Mouse (Mus musculus): ENCODE measurements at regions not wholly inside any gene's neighbourhood (a gene's known extent, or its start where the extent isn't known, plus 50 kb on each side); places are given as distances from the start of the nearest gene placed in this dataset.

DNA sequence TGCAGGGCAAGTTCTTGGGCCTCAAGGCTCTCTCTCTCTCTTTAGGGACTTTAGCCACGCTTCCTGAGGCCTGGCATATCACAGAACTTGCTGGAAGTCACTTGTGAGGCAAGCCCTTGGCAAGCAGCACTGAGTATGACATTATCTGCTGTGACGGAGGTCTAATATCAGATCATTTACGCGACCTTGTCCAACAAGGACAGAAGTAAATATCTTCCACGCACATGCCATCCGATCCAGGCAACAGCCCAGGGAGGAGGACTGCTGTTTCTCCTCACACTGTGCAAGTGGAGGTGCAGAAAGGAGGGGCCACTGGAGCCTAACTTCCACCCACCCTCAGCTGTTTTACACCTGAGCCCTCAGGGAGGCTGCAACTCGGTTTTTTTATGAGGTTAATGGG is 156.8 kb upstream of the Jun start:
- H3K4me3 ChIP-seq (ENCODE audit: control insufficient read depth in 1 of 2, insufficient read depth in 1 of 2, low read depth in 1 of 2, low read length in 2 of 2): no peak overlapping the region
- no peak for ATAC-seq (ENCODE audit: insufficient number of reproducible peaks, insufficient read depth, low FRiP score, low read depth)
- no peak overlapping the region for H3K4me2 ChIP-seq (ENCODE audit: low read length)
- WGBS: 24% methylated on average over 7 of the region's 7 CpGs
- H3K4me1 ChIP-seq (ENCODE audit: control insufficient read depth in 2 of 2, insufficient read depth in 2 of 2, low read length in 2 of 2): peaks cover 11 to 13% of the 10 kb centered on the region in 2 experiments; a peak in 3 of 4 replicates
- H3K36me3 ChIP-seq (ENCODE audit: control insufficient read depth, insufficient read depth, low read length): no peaks in the 10 kb centered on the region
- H3K9ac ChIP-seq (ENCODE audit: low read length): no peak overlapping the region
- peaks cover 4% of the 10 kb centered on the region; the same call in 1 of the 2 replicates for H3K9me3 ChIP-seq (ENCODE audit: control insufficient read depth, low read length)
- H3K27ac ChIP-seq (replicated peaks in 1 of 2; ENCODE audit: control insufficient read depth in 1 of 2, insufficient read depth in 1 of 2, low read depth in 2 of 2, low read length in 2 of 2): no peak overlapping the region
- no peaks in the 10 kb centered on the region for H3K27me3 ChIP-seq (ENCODE audit: control insufficient read depth, insufficient read depth, low read length)

DNA sequence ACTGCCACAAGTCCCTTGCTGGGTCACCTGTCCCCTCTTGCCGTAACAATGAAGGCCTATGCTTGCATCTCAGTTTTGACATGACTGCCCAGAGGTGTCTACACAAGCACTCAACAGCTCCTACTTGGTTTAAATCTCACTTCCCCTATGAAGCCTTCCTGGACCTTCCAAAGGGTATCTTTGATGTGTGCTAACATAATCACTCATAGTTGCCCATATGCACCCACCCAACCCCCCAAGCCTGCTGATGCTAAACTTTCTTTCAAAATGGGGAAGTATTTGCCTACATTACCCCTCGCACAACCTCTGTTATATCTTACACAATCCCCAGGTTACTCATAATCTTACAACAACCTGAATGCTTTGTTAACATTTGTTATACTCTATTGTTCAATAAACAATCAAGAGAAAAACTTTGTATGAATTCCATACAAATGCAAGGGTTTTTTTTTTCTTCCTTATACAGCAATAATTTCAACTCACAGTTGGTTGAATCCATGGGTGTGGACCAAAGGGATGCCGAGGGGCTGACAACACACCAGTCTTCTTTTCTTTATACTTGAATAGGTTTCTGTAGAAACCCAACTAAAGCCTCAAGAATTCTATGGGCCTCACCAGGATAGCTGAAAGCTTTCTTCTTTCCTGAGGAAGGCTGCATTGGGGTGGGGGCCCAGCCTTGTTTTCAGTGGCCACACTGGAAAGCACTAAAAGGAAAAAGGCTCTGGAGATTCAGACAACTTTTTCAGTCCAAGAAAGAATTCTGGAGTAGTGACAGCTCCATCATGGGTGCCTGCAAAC is 157.5 kb upstream of the Jun start:
- Histone ChIP-seq H3K9ac (ENCODE audit: low read length) (no peak overlapping the region), H3K36me3 (ENCODE audit: control insufficient read depth, insufficient read depth, low read length) (no peaks in the 10 kb centered on the region), H3K4me1 (ENCODE audit: control insufficient read depth in 2 of 2, insufficient read depth in 2 of 2, low read length in 2 of 2) (peaks cover 11 to 13% of the 10 kb centered on the region in 2 experiments; a peak in 3 of 4 replicates), H3K9me3 (ENCODE audit: control insufficient read depth, low read length) (peaks cover 4% of the 10 kb centered on the region; the same call in 1 of the 2 replicates), H3K27ac (replicated peaks in 1 of 2; ENCODE audit: control insufficient read depth in 1 of 2, insufficient read depth in 1 of 2, low read depth in 2 of 2, low read length in 2 of 2) (no peak overlapping the region), H3K4me2 (ENCODE audit: low read length) (no peak overlapping the region), H3K27me3 (ENCODE audit: control insufficient read depth, insufficient read depth, low read length) (no peaks in the 10 kb centered on the region), H3K4me3 (ENCODE audit: control insufficient read depth in 1 of 2, insufficient read depth in 1 of 2, low read depth in 1 of 2, low read length in 2 of 2) (no peak overlapping the region)
- ATAC-seq (ENCODE audit: insufficient number of reproducible peaks, insufficient read depth, low FRiP score, low read depth): no peak
- WGBS: 79% methylated on average over 3 of the region's 3 CpGs

DNA sequence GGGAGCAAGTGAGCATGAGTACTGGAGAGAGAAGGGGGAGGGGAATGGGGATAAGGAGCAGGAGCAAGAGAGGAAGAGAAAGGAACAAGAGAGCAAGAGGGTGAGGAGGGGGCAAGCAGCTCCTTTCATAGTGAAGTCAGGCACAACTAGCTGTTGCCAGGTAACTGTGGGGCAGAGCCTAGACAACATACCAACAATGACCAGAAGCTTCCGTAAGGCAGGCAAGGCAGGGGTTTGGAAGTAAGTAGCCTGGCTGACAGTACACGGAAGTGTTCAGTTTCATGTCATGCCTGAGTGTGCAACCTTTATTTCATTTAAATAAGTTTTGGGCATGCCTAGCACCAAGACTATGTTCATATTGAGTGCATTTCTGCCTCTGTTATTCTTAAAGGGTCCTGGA is 160.5 kb upstream of the Jun start:
- H3K9ac ChIP-seq (ENCODE audit: low read length): no peak overlapping the region
- H3K4me1 ChIP-seq (ENCODE audit: control insufficient read depth in 2 of 2, insufficient read depth in 2 of 2, low read length in 2 of 2): peaks cover 8 to 10% of the 10 kb centered on the region in 2 experiments; a peak in 3 of 4 replicates
- WGBS: 69% methylated on average over 2 of the region's 2 CpGs
- H3K9me3 ChIP-seq (ENCODE audit: control insufficient read depth, low read length): no peaks in the 10 kb centered on the region
- no peak overlapping the region for H3K4me2 ChIP-seq (ENCODE audit: low read length)
- no peak overlapping the region for H3K4me3 ChIP-seq (ENCODE audit: control insufficient read depth in 1 of 2, insufficient read depth in 1 of 2, low read depth in 1 of 2, low read length in 2 of 2)
- no peak for ATAC-seq (ENCODE audit: insufficient number of reproducible peaks, insufficient read depth, low FRiP score, low read depth)
- H3K36me3 ChIP-seq (ENCODE audit: control insufficient read depth, insufficient read depth, low read length): no peaks in the 10 kb centered on the region
- H3K27ac ChIP-seq (replicated peaks in 1 of 2; ENCODE audit: control insufficient read depth in 1 of 2, insufficient read depth in 1 of 2, low read depth in 2 of 2, low read length in 2 of 2): no peak overlapping the region
- no peaks in the 10 kb centered on the region for H3K27me3 ChIP-seq (ENCODE audit: control insufficient read depth, insufficient read depth, low read length)

DNA sequence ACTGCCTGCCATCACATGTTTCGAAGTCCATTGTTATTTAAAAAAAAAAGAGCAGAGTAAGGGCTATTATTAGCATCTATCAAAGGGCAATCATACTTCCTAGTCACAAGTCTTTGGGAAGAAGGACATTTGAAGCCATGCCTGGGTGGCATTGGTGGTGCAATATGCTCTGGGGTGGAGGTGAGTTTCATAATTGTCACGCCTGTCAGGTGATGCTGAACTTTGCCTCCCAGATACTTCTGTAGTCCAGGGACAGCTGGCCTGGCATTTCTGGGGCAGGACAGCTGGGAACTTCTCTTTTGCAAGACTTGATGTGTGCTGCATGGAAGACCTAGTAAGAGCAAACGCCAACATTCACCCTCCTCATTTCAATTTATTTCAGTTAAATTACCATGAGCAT is 161.0 kb upstream of the Jun start:
- H3K4me3 ChIP-seq (ENCODE audit: control insufficient read depth in 1 of 2, insufficient read depth in 1 of 2, low read depth in 1 of 2, low read length in 2 of 2): no peak overlapping the region
- ATAC-seq (ENCODE audit: insufficient number of reproducible peaks, insufficient read depth, low FRiP score, low read depth): no peak
- H3K9ac ChIP-seq (ENCODE audit: low read length): no peak overlapping the region
- H3K36me3 ChIP-seq (ENCODE audit: control insufficient read depth, insufficient read depth, low read length): no peaks in the 10 kb centered on the region
- H3K27me3 ChIP-seq (ENCODE audit: control insufficient read depth, insufficient read depth, low read length): no peaks in the 10 kb centered on the region
- no peak overlapping the region for H3K27ac ChIP-seq (replicated peaks in 1 of 2; ENCODE audit: control insufficient read depth in 1 of 2, insufficient read depth in 1 of 2, low read depth in 2 of 2, low read length in 2 of 2)
- no peak overlapping the region for H3K4me2 ChIP-seq (ENCODE audit: low read length)
- WGBS: 80% methylated on average over 3 of the region's 3 CpGs
- peaks cover 8 to 10% of the 10 kb centered on the region in 2 experiments; a peak in 3 of 4 replicates for H3K4me1 ChIP-seq (ENCODE audit: control insufficient read depth in 2 of 2, insufficient read depth in 2 of 2, low read length in 2 of 2)
- H3K9me3 ChIP-seq (ENCODE audit: control insufficient read depth, low read length): no peaks in the 10 kb centered on the region

DNA sequence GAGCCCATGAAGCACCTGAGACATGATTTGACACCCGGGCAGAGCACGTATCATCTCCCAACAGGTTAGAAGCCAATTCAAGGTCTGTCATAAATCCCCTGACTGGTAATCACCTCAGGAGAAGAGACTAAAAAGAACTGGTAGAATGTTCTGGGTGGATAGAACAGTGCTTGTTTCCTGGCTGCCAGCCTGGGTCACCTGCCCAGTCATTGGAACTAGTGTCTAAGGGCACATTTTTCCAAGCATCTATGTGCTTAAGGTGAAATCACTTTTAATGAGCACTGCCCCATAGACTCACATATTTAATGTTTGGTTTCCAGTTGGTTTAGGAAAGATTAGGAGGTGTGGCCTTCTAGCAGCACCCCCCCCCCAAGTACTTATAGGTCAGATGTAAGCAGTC is 162.0 kb upstream of the Jun start:
- Histone ChIP-seq H3K4me3 (ENCODE audit: control insufficient read depth in 1 of 2, insufficient read depth in 1 of 2, low read depth in 1 of 2, low read length in 2 of 2) (no peak overlapping the region), H3K4me2 (ENCODE audit: low read length) (no peak overlapping the region), H3K4me1 (ENCODE audit: control insufficient read depth in 2 of 2, insufficient read depth in 2 of 2, low read length in 2 of 2) (peaks cover 1 to 3% of the 10 kb centered on the region in 2 experiments; a peak in 3 of 4 replicates), H3K9ac (ENCODE audit: low read length) (no peak overlapping the region), H3K27me3 (ENCODE audit: control insufficient read depth, insufficient read depth, low read length) (no peaks in the 10 kb centered on the region), H3K27ac (replicated peaks in 1 of 2; ENCODE audit: control insufficient read depth in 1 of 2, insufficient read depth in 1 of 2, low read depth in 2 of 2, low read length in 2 of 2) (no peak overlapping the region), H3K9me3 (ENCODE audit: control insufficient read depth, low read length) (no peaks in the 10 kb centered on the region), H3K36me3 (ENCODE audit: control insufficient read depth, insufficient read depth, low read length) (no peaks in the 10 kb centered on the region)
- WGBS: 85% methylated on average over 2 of the region's 2 CpGs
- no peak for ATAC-seq (ENCODE audit: insufficient number of reproducible peaks, insufficient read depth, low FRiP score, low read depth)

DNA sequence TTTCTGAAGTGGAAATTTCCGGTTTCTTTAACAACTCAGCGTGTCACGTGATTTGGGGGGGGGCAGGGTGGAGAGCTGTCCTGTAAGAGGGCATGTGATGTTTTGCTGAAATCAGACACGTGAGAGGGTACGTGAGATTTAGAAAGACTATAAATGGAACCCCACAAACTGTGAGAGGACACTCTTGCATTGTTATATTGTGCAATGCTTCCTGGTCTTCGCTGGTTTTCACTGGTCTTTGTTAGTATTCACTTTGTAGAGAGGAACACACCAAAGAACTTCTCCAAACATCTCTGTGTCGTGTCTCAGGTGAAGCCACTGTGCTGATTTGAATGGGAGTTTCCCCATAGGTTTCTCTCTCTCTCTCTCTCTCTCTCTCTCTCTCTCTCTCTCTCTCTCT is 163.2 kb upstream of the Jun start:
- Histone ChIP-seq H3K27me3 (ENCODE audit: control insufficient read depth, insufficient read depth, low read length) (no peaks in the 10 kb centered on the region), H3K9me3 (ENCODE audit: control insufficient read depth, low read length) (no peaks in the 10 kb centered on the region), H3K4me2 (ENCODE audit: low read length) (no peak overlapping the region), H3K4me3 (ENCODE audit: control insufficient read depth in 1 of 2, insufficient read depth in 1 of 2, low read depth in 1 of 2, low read length in 2 of 2) (no peak overlapping the region), H3K36me3 (ENCODE audit: control insufficient read depth, insufficient read depth, low read length) (no peaks in the 10 kb centered on the region), H3K27ac (replicated peaks in 1 of 2; ENCODE audit: control insufficient read depth in 1 of 2, insufficient read depth in 1 of 2, low read depth in 2 of 2, low read length in 2 of 2) (no peak overlapping the region), H3K4me1 (ENCODE audit: control insufficient read depth in 2 of 2, insufficient read depth in 2 of 2, low read length in 2 of 2) (peaks cover 0 to 2% of the 10 kb centered on the region in 2 experiments; a peak in 1 of 4 replicates), H3K9ac (ENCODE audit: low read length) (no peak overlapping the region)
- 80% methylated on average over 7 of the region's 7 CpGs for WGBS
- no peak for ATAC-seq (ENCODE audit: insufficient number of reproducible peaks, insufficient read depth, low FRiP score, low read depth)

DNA sequence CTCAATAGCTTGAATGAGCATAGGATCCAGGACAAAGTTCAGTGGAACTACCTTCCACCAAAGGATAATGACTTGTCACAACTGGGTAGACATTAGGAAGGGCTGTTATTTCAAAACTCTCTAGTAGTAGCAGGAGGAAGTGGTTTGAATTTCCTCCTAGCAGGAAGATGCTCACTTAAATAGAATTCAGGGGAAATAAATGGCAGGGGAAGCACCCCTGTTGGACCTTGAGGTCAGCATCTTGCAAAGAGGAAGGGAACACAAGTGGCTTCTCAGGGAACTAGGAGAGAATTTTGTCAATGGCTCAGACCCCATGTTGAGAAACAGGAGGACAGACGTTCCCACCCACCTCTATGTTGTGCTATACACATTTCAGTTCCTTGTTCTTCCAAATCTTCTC is 178.4 kb upstream of the Jun start:
- Histone ChIP-seq H3K27ac (replicated peaks in 1 of 2; ENCODE audit: control insufficient read depth in 1 of 2, insufficient read depth in 1 of 2, low read depth in 2 of 2, low read length in 2 of 2) (no peak overlapping the region), H3K9me3 (ENCODE audit: control insufficient read depth, low read length) (no peaks in the 10 kb centered on the region), H3K9ac (ENCODE audit: low read length) (no peak overlapping the region), H3K27me3 (ENCODE audit: control insufficient read depth, insufficient read depth, low read length) (no peaks in the 10 kb centered on the region), H3K36me3 (ENCODE audit: control insufficient read depth, insufficient read depth, low read length) (no peaks in the 10 kb centered on the region), H3K4me1 (ENCODE audit: control insufficient read depth in 2 of 2, insufficient read depth in 2 of 2, low read length in 2 of 2) (no peaks in the 10 kb centered on the region), H3K4me2 (ENCODE audit: low read length) (no peak overlapping the region), H3K4me3 (ENCODE audit: control insufficient read depth in 1 of 2, insufficient read depth in 1 of 2, low read depth in 1 of 2, low read length in 2 of 2) (no peak overlapping the region)
- 50% methylated on average over 1 of the region's 1 CpGs for WGBS
- no peak for ATAC-seq (ENCODE audit: insufficient number of reproducible peaks, insufficient read depth, low FRiP score, low read depth)

DNA sequence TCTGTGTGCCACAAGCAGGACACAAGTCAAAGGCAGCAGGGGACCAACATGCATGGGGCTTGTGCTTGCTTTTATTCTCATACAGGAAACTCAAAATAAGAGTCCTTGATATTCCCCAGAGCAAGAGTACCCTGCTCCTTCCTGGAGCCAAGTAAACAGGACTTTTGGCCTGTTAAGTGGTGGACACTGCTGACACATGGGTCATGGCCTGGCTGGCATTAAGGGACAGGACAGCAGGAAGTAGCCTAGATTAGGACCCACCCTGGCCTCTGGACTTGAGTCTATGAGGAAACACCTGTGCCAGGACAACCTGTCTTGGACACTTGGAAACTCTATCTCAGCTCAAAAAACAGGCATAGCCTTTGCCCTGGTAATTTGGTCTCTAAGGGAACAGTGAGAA is 181.0 kb upstream of the Jun start:
- Histone ChIP-seq H3K27me3 (ENCODE audit: control insufficient read depth, insufficient read depth, low read length) (no peaks in the 10 kb centered on the region), H3K4me2 (ENCODE audit: low read length) (no peak overlapping the region), H3K4me1 (ENCODE audit: control insufficient read depth in 2 of 2, insufficient read depth in 2 of 2, low read length in 2 of 2) (no peaks in the 10 kb centered on the region; a peak in 1 of 4 replicates), H3K9me3 (ENCODE audit: control insufficient read depth, low read length) (no peaks in the 10 kb centered on the region), H3K9ac (ENCODE audit: low read length) (no peak overlapping the region), H3K36me3 (ENCODE audit: control insufficient read depth, insufficient read depth, low read length) (no peaks in the 10 kb centered on the region), H3K27ac (replicated peaks in 1 of 2; ENCODE audit: control insufficient read depth in 1 of 2, insufficient read depth in 1 of 2, low read depth in 2 of 2, low read length in 2 of 2) (no peak overlapping the region), H3K4me3 (ENCODE audit: control insufficient read depth in 1 of 2, insufficient read depth in 1 of 2, low read depth in 1 of 2, low read length in 2 of 2) (no peak overlapping the region)
- ATAC-seq (ENCODE audit: insufficient number of reproducible peaks, insufficient read depth, low FRiP score, low read depth): no peak

Measured in heart, embryonic 14.5 days (tissue).